Mouse (Mus musculus): ENCODE measurements around the gene Itga3. TPM values are rescaled to one million over a fixed set of nuclear protein-coding genes. Genes with fewer than 3 reads are reported as not detected.

Gene Itga3
- 0.32 to 0.55 TPM (median 0.52 TPM) in 4 replicates for total RNA-seq (2023)

GRCm38 (mm10) chr11:95076536-95077111 lies at the start of gene Itga3:
Gene Itga3 (minus strand): TSS chr11:95076801.

GRCm38 (mm10) chr11:95119990-95120632 lies 43.5 kb upstream of the Itga3 start, which contains the start of gene Dlx3:
Gene Dlx3 (plus strand): TSS chr11:95120119.

GRCm38 (mm10) chr11:95041139-95041609 lies 35.4 kb downstream of the Itga3 start, which contains the start of gene Pdk2:
Gene Pdk2 (minus strand): TSS chr11:95041354.

GRCm38 (mm10) chr11:95009629-95010014 lies 67.0 kb downstream of the Itga3 start, which contains the start of gene Samd14:
Gene Samd14 (plus strand): TSS chr11:95009879.

Other genes starting within 250 kb of the Itga3 start
- gene Col1a1, start 140.6 kb downstream of the Itga3 start, total RNA-seq (2023) = 0.26 to 0.75 TPM (median 0.35 TPM) in 4 replicates
- gene Hils1, start 109.2 kb downstream of the Itga3 start, total RNA-seq (2023) = not detected in 4 replicates
- not detected in 4 replicates for gene Sgca, start 100.5 kb downstream of the Itga3 start, total RNA-seq (2023)
- 69.8 to 75.8 TPM (median 73.2 TPM) in 4 replicates for gene Ppp1r9b, start 85.8 kb downstream of the Itga3 start, total RNA-seq (2023)
- 0.75 TPM in 1 of 4 replicates, not detected in the others for gene Samd14, start 66.9 kb downstream of the Itga3 start, total RNA-seq (2023)
- 9.5 to 12.5 TPM (median 12.0 TPM) in 4 replicates for gene Pdk2, start 35.4 kb downstream of the Itga3 start, total RNA-seq (2023)
- not detected in 4 replicates for gene Dlx3, start 43.3 kb upstream of the Itga3 start, total RNA-seq (2023)
- not detected in 4 replicates for gene Dlx4, start 69.5 kb upstream of the Itga3 start, total RNA-seq (2023)
- 0.63 to 1.3 TPM (median 0.98 TPM) in 4 replicates for gene Tac4, start 184.7 kb upstream of the Itga3 start, total RNA-seq (2023)
- gene Kat7, start 233.4 kb upstream of the Itga3 start, total RNA-seq (2023) = 115 to 133 TPM (median 124 TPM) in 4 replicates

Data from B cell, adult 62 days (primary cell).